Mouse (Mus musculus) kidney, postnatal 25 days (tissue): ENCODE measurements around the gene Gpatch8.
"Not testable (repeated sequence)": the region's sequence is repeated elsewhere in the genome, so short reads cannot be mapped to it uniquely, and the experiment has no call there.

Source experiments
- DNase-seq, 2 experiments: peaks; one replicate each; pipeline ENCODE4 v3.0.0; 2021; ENCODE audit warnings: mixed read lengths in 2 of 2

Gene Gpatch8

GRCm38 (mm10) chr11:102568756-102569377 lies 12.7 kb upstream of the Gpatch8 start:
- DNase-seq = no peak

- DNase-seq = peak in 1 of 2 experiments; percentile 40
Measured at GRCm38 (mm10) chr11:102568191-102568590, 12.0 kb upstream of the Gpatch8 start.

GRCm38 (mm10) chr11:102567723-102568122 lies 11.5 kb upstream of the Gpatch8 start:
- peak in 1 of 2 experiments; percentile 26 for DNase-seq

- no peak for DNase-seq
Measured at GRCm38 (mm10) chr11:102567157-102567556, 11.0 kb upstream of the Gpatch8 start.

- DNase-seq = no peak
Measured at GRCm38 (mm10) chr11:102566290-102566689, 10.1 kb upstream of the Gpatch8 start.

- no peak for DNase-seq
Measured at GRCm38 (mm10) chr11:102565741-102566140, 9.5 kb upstream of the Gpatch8 start.

GRCm38 (mm10) chr11:102564952-102565671 lies 8.9 kb upstream of the Gpatch8 start:
- peak in 1 of 2 experiments; percentile 3 for DNase-seq

GRCm38 (mm10) chr11:102558704-102559103 lies 2.5 kb upstream of the Gpatch8 start:
- peak in 1 of 2 experiments; percentile 7 for DNase-seq

GRCm38 (mm10) chr11:102557386-102557785 lies 1.2 kb upstream of the Gpatch8 start:
- peak; percentile 42 to 83 for DNase-seq

GRCm38 (mm10) chr11:102556716-102557074 lies 503 bp upstream of the Gpatch8 start:
- peak in 1 of 2 experiments; percentile 16 for DNase-seq

- DNase-seq = peak in 1 of 2 experiments; percentile 58
Measured at GRCm38 (mm10) chr11:102555400-102556030, 677 bp downstream of the Gpatch8 start.

- no peak for DNase-seq
Measured at GRCm38 (mm10) chr11:102552051-102552450, 4.1 kb downstream of the Gpatch8 start.

- DNase-seq = no peak
Measured at GRCm38 (mm10) chr11:102551176-102551575, 5.0 kb downstream of the Gpatch8 start.

GRCm38 (mm10) chr11:102541471-102541870 lies 14.7 kb downstream of the Gpatch8 start:
- peak in 1 of 2 experiments; percentile 10 for DNase-seq

GRCm38 (mm10) chr11:102540286-102540685 lies 15.9 kb downstream of the Gpatch8 start:
- not testable (repeated sequence) for DNase-seq

- DNase-seq = no peak
Measured at GRCm38 (mm10) chr11:102539690-102540089, 16.5 kb downstream of the Gpatch8 start.

- DNase-seq = no peak
Measured at GRCm38 (mm10) chr11:102536210-102536609, 20.0 kb downstream of the Gpatch8 start.

GRCm38 (mm10) chr11:102534078-102534477 lies 22.1 kb downstream of the Gpatch8 start:
- no peak for DNase-seq

- no peak for DNase-seq
Measured at GRCm38 (mm10) chr11:102531425-102531824, 24.8 kb downstream of the Gpatch8 start.

- DNase-seq = no peak
Measured at GRCm38 (mm10) chr11:102514793-102515424, 41.3 kb downstream of the Gpatch8 start.

GRCm38 (mm10) chr11:102510226-102510625 lies 46.0 kb downstream of the Gpatch8 start:
- peak; percentile 26 to 60 for DNase-seq

- DNase-seq = no peak
Measured at GRCm38 (mm10) chr11:102496732-102497131, 59.5 kb downstream of the Gpatch8 start.

GRCm38 (mm10) chr11:102496206-102496605 lies 60.0 kb downstream of the Gpatch8 start:
- DNase-seq = no peak
